Mouse (Mus musculus) testis, adult 10 weeks (tissue): ENCODE results near the gene 4930432M17Rik. TPM values are rescaled to one million over a fixed set of nuclear protein-coding genes. Genes with fewer than 3 reads are reported as not detected.

Experiments
- polyA plus RNA-seq: library from polyadenylated mRNA; stranded (reverse); fragments of 350-450 nt; fragmentation: Illumina TruSeq; extraction: RNeasy Lipid Tissue Mini Kit (QIAGEN cat#74804); gene quantifications from one replicate; pipeline ENCODE4 v1.2.3, GENCODE M21; 2014; ENCODE audit warnings: low read depth, low replicate concordance

The 4930432M17Rik gene
- not detected for polyA plus RNA-seq

DNA sequence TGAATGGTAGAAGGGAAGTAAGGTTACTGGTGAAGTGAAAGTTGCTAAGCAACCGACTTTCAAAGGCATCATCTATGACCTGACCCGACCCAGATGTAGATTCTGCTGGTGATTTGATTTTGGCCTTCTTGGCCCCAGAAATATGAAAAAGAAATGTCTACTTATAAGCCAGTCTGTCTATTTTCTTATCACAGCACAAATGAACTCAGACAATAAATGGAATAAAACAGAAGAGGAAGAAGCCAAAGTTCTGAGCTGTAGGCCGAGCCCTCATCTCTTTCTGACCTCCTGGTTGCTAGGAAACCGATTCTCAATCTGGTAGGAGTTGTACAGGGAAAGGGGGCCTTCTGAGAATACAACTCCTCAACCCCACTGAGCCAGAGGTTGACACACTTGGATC, at the start of gene 4930432M17Rik:
Gene 4930432M17Rik, plus strand, starts transcription at position 301 of the 400 bp plus-strand sequence.

DNA sequence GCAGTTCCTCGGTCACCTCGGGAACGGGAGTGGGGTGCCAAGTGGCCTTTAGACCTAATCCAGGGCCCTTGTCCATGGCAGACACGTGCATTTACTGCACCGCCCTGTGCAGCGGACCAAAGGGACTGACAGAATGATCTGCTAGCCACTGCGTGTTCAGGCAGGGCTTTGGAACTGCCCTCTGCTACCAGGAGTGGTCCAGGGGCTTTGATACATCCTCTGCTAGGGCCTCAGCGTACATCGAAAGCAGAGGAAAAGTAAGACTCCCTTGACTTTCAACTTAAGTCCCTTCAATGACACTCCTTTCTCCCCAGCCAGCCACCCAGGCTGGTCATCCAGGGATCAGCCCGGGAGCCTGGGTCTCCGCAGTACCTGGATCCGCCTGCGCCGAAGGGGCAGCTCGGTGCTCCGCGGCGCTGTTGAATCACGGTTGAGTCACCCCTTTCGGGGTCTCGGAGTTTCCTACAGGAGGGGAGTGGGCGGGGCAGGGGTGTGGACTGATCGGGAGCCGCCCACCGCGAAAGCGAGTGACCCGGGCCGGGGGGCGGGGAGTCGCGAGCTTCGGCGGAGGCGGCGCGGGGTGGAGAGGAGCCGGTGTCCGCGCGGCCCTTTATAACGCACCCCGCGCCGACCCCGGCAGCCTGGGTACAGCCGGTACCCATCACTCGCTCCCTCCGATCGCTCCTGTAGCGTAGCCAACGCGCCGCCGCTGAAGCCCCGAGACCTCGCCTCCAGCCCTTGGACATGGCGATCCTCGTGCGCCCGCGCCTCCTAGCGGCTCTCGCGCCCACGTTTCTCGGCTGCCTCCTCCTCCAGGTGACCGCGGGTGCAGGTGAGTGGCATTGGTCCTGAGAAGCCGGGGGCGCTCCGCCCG, 52.6 kb downstream of the 4930432M17Rik start, which contains the start of gene F3:
Gene F3, plus strand, starts transcription at position 567 of the 874 bp plus-strand sequence.

Other genes starting within 250 kb of the 4930432M17Rik start
- 13.4 TPM for gene Cnn3, start 244.3 kb upstream of the 4930432M17Rik start, polyA plus RNA-seq
- gene Slc44a3, start 138.4 kb upstream of the 4930432M17Rik start, polyA plus RNA-seq, result 4.9 TPM
- 9.2 TPM for gene F3, start 52.8 kb downstream of the 4930432M17Rik start, polyA plus RNA-seq
- gene Abcd3, start 144.5 kb downstream of the 4930432M17Rik start, polyA plus RNA-seq, result 39.9 TPM